Mouse (Mus musculus) kidney, adult 2 months (tissue): Measurements from ENCODE around the gene Zfp62.

Source experiments
- CTCF ChIP-seq: fragments of 200-500 bp; conservative IDR thresholded peaks from 2 replicates; pipeline ENCODE4 v1.5.1; 2011; ENCODE audit warnings: low read depth, mild to moderate bottlenecking, control low read depth, low read length, moderate library complexity, mixed read lengths; ENCODE audit not compliant: insufficient read depth, insufficient read length
- POLR2A ChIP-seq: fragments of 200-500 bp; IDR thresholded peaks from one replicate; pipeline ENCODE4 v1.6.1; 2011; ENCODE audit warnings: low read depth, low read length, control low read depth

- TF ChIP-seq CTCF (no peak), POLR2A (no peak)
These were observed 61.0 kb downstream of the Zfp62 start for GRCm38 (mm10) chr11:49264081-49264480.
